Mouse (Mus musculus): Measurements from ENCODE around the gene Syne4.

- TF ChIP-seq CTCF (IDR thresholded peaks at IDR 0.05) = no peak
- no peak for TF ChIP-seq POLR2A (IDR thresholded peaks at IDR 0.05; ENCODE audit: insufficient read depth, low read depth, low read length)
Observed at GRCm38 (mm10) chr7:30279536-30279935, 35.1 kb upstream of the Syne4 start.
